Mouse (Mus musculus): ENCODE data around the gene Mroh2a. TPM values are rescaled to one million over a fixed set of nuclear protein-coding genes. Genes with fewer than 3 reads are reported as not detected.
A peak's percentile ranks its signal among the peaks of the same experiment; 100 is the strongest.
"Not testable (repeated sequence)": the region's sequence is repeated elsewhere in the genome, so short reads cannot be mapped to it uniquely, and the experiment has no call there.

Gene Mroh2a
- total RNA-seq, 2 experiments from 2014 or later = 0.17 to 1.1 TPM

- ATAC-seq (replicated peaks; ENCODE audit: poor library complexity) = no peak
Measured at GRCm38 (mm10) chr1:88218051-88218450, 8.7 kb upstream of the Mroh2a start.

- ATAC-seq (replicated peaks; ENCODE audit: poor library complexity) = no peak
Measured at GRCm38 (mm10) chr1:88218591-88218990, 8.2 kb upstream of the Mroh2a start.

- no peak for ATAC-seq (replicated peaks; ENCODE audit: poor library complexity)
Measured at GRCm38 (mm10) chr1:88219054-88219453, 7.7 kb upstream of the Mroh2a start.

- no peak for ATAC-seq (replicated peaks; ENCODE audit: poor library complexity)
Measured at GRCm38 (mm10) chr1:88220336-88220735, 6.5 kb upstream of the Mroh2a start.

- no peak for ATAC-seq (replicated peaks; ENCODE audit: poor library complexity)
Measured at GRCm38 (mm10) chr1:88222216-88222615, 4.6 kb upstream of the Mroh2a start.

GRCm38 (mm10) chr1:88223011-88223515 is 3.7 kb upstream of the Mroh2a start:
- ATAC-seq (replicated peaks; ENCODE audit: poor library complexity) = not testable (repeated sequence)

GRCm38 (mm10) chr1:88223591-88223990 is 3.2 kb upstream of the Mroh2a start:
- no peak for ATAC-seq (replicated peaks; ENCODE audit: poor library complexity)

- ATAC-seq (replicated peaks; ENCODE audit: poor library complexity) = no peak
Measured at GRCm38 (mm10) chr1:88224029-88224776, 2.6 kb upstream of the Mroh2a start.

GRCm38 (mm10) chr1:88225301-88225700 is 1.5 kb upstream of the Mroh2a start:
- not testable (repeated sequence) for ATAC-seq (replicated peaks; ENCODE audit: poor library complexity)

- no peak for ATAC-seq (replicated peaks; ENCODE audit: poor library complexity)
Measured at GRCm38 (mm10) chr1:88225741-88226140, 1.0 kb upstream of the Mroh2a start.

- peak; percentile 12 for ATAC-seq (replicated peaks; ENCODE audit: poor library complexity)
Measured at GRCm38 (mm10) chr1:88227482-88227881, 696 bp downstream of the Mroh2a start.

- no peak for ATAC-seq (replicated peaks; ENCODE audit: poor library complexity)
Measured at GRCm38 (mm10) chr1:88228121-88228520, 1.3 kb downstream of the Mroh2a start.

GRCm38 (mm10) chr1:88229566-88229965 is 2.8 kb downstream of the Mroh2a start:
- ATAC-seq (replicated peaks; ENCODE audit: poor library complexity) = no peak

GRCm38 (mm10) chr1:88229986-88230385 is 3.2 kb downstream of the Mroh2a start:
- ATAC-seq (replicated peaks; ENCODE audit: poor library complexity) = no peak

- ATAC-seq (replicated peaks; ENCODE audit: poor library complexity) = no peak
Measured at GRCm38 (mm10) chr1:88230421-88230820, 3.6 kb downstream of the Mroh2a start.

GRCm38 (mm10) chr1:88230981-88231802 is 4.4 kb downstream of the Mroh2a start:
- ATAC-seq (replicated peaks; ENCODE audit: poor library complexity) = no peak

- no peak for ATAC-seq (replicated peaks; ENCODE audit: poor library complexity)
Measured at GRCm38 (mm10) chr1:88231803-88232499, 5.2 kb downstream of the Mroh2a start.

GRCm38 (mm10) chr1:88232664-88233380 is 6.0 kb downstream of the Mroh2a start:
- no peak for ATAC-seq (replicated peaks; ENCODE audit: poor library complexity)

- no peak for ATAC-seq (replicated peaks; ENCODE audit: poor library complexity)
Measured at GRCm38 (mm10) chr1:88233421-88234247, 6.8 kb downstream of the Mroh2a start.

GRCm38 (mm10) chr1:88234248-88234610 is 7.4 kb downstream of the Mroh2a start:
- ATAC-seq (replicated peaks; ENCODE audit: poor library complexity) = no peak

Data from megakaryocyte progenitor cell, adult 5-6 weeks (primary cell).